Mouse (Mus musculus) megakaryocyte, adult 5-6 weeks (primary cell): ENCODE results near the gene Ttc23l. TPM values are rescaled to one million over a fixed set of nuclear protein-coding genes. Genes with fewer than 3 reads are reported as not detected.

Experiments used
- total RNA-seq, 2 experiments: library from RNA; stranded (forward) in 1 of 2; stranded (reverse) in 1 of 2; fragments of 153-499, 151-499 nt in 1 of 2; fragments of 221-1000, 200-1000 nt in 1 of 2; gene quantifications; 2 replicates each; pipeline versions ENCODE4 v1.2.3 to v1.2.4; 2015 to 2017

The Ttc23l gene
- total RNA-seq, 2 experiments from 2014 or later: not detected

Other genes with a start within 250 kb of the Ttc23l start
- gene Gm21973, start 233.3 kb downstream of the Ttc23l start, total RNA-seq (2015): 0.64 TPM in 1 of 2 replicates, not detected in the other
- not detected in 2 replicates for gene Gm21973, start 233.3 kb downstream of the Ttc23l start, total RNA-seq (2017)
- gene Agxt2, start 200.1 kb downstream of the Ttc23l start, total RNA-seq (2015): not detected in 2 replicates
- not detected in 2 replicates for gene Agxt2, start 200.1 kb downstream of the Ttc23l start, total RNA-seq (2017)
- gene Dnajc21, start 88.2 kb downstream of the Ttc23l start, total RNA-seq (2015): 35.1 and 36.9 TPM in 2 replicates
- 37.5 and 42.2 TPM in 2 replicates for gene Dnajc21, start 88.2 kb downstream of the Ttc23l start, total RNA-seq (2017)
- 34.3 and 49.4 TPM in 2 replicates for gene Brix1, start 72.7 kb downstream of the Ttc23l start, total RNA-seq (2015)
- gene Brix1, start 72.7 kb downstream of the Ttc23l start, total RNA-seq (2017): 15.1 and 15.9 TPM in 2 replicates
- 14.9 and 17.1 TPM in 2 replicates for gene Rad1, start 72.7 kb downstream of the Ttc23l start, total RNA-seq (2015)
- gene Rad1, start 72.7 kb downstream of the Ttc23l start, total RNA-seq (2017): 11.1 and 11.9 TPM in 2 replicates
- 1.6 and 2.8 TPM in 2 replicates for gene Rai14, start 156.0 kb upstream of the Ttc23l start, total RNA-seq (2015)
- 2.5 and 3.0 TPM in 2 replicates for gene Rai14, start 156.0 kb upstream of the Ttc23l start, total RNA-seq (2017)